Mouse (Mus musculus): ENCODE data around the gene Alg9. TPM values are rescaled to one million over a fixed set of nuclear protein-coding genes. Genes with fewer than 3 reads are reported as not detected.

The Alg9 gene
- polyA plus RNA-seq, 1 experiment from 2014 or later = 53.5 TPM

DNA sequence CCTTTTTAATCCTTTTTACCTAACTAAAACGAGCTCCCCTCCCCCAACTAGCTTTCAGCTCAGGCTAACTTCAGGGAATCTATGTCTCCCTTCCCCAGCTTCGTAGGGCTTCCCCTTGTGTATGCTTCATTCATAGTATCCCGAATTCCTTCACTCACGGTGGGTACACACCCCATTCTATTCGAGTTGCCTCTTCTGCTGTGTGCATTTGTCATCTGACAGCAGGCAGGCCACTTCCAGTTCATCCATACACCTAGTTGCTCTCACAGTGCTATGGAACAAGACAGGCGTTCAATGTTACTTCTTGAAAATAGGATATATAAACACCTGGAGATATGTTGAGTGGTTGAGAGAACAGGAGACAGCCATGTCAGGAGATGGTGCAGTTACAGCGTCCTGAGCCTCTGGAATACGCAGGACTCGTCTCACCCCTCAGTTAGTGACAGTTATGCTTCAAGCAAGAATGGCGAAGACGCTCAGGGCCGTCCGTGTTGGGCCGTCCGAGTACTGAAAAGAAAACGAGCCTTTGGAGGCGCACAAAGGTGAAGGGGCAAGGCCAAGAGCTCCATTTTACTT lies 7.2 kb upstream of the Alg9 start:
- Histone ChIP-seq H3K4me3 (replicated peaks) (peak overlapping the region; percentile 72), H3K4me2 (replicated peaks) (peak overlapping the region; percentile 85), H3K27me3 (no peaks in the 10 kb centered on the region), H3K27ac (peak overlapping the region; percentile 84), H3K4me1 (replicated peaks) (peaks cover 23% of the 10 kb centered on the region), H3K9ac (replicated peaks) (peak overlapping the region; percentile 76), H3K9me3 (no peaks in the 10 kb centered on the region), H3K36me3 (peaks cover 11% of the 10 kb centered on the region)
- ATAC-seq = no peak; the same call in none of the 2 replicates
- WGBS = 6% methylated on average over 17 of the region's 17 CpGs

DNA sequence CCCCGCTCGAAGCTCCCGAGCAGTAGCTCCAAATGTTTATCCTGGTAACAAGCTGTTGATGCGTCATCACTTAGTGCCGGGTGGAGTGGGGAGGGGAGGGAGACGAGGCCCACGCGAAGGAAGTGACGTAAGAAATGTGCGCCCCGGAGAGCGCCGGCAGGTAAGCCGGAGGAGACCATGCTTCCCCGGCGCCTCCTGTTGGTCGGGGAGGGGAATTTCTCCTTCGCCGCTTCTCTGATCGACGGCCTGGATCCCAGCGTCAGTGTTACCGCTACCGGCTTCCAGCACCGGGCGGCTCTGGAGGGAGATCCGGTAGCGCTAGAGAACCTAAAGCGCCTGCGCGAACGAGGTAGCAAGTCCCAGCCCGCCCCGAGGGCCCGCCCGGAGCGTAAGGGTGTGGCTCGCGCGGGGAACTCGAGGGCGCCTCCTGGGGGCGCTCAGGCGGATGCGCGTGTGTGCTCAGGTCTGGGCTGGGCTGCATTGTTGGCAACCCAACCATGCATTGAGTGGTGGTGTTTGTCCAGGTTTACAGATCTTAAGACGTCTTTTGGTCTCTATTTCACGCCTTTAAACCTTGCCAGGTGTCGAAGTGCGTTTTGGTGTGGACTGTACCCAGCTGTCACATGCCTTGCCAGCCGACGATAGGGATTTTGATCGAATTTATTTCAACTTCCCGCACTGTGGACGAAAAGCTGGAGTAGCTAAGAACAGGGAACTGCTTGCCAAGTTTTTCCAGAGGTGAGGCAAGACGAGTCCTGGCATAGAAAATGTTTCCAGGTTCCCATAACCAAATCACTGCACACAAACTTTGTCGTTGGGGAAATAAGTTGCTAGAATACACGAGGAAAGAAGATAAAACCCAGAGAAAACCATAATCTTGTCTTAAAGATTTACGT lies 6.5 kb upstream of the Alg9 start, which contains the start of gene Fdxacb1:
Fdxacb1 (plus strand) TSS at position 130 of the 896 bp plus-strand sequence.
- peak within 1 kb of the TSS; percentile 84 for H3K27ac ChIP-seq
- H3K4me2 ChIP-seq (replicated peaks) = peak within 1 kb of the TSS; percentile 85
- H3K9me3 ChIP-seq = no peaks in the 10 kb centered on the region
- 5% methylated on average over 59 of the region's 59 CpGs for WGBS
- peak within 1 kb of the TSS; percentile 76 for H3K9ac ChIP-seq (replicated peaks)
- ATAC-seq = peak; percentile 96
- H3K27me3 ChIP-seq = no peaks in the 10 kb centered on the region
- peak within 1 kb of the TSS; percentile 72 for H3K4me3 ChIP-seq (replicated peaks)
- peaks cover 11% of the 10 kb centered on the region for H3K36me3 ChIP-seq
- H3K4me1 ChIP-seq (replicated peaks) = peaks cover 23% of the 10 kb centered on the region

DNA sequence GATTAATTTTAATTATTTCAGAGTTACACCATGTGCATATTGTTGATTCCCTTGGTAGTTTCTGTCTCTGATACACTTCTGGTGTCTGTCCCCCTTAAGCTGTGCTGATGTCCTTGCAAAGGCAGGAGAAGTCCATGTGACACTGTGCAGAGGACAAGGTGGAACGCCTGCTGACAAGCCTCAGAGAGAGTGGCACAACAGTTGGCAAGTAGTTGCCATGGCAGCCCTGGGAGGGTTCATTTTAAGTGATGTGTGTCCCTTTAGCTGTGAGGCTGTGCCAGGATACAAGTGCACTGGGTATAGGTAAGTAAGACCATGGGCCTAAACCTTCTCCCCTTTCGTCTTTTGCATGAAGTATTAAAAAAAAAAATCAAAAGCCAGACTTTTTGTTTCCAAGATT lies 4.8 kb upstream of the Alg9 start:
- ATAC-seq = no peak
- Histone ChIP-seq H3K9me3 (no peaks in the 10 kb centered on the region), H3K36me3 (peaks cover 10% of the 10 kb centered on the region), H3K9ac (replicated peaks) (no peak overlapping the region), H3K27ac (no peak overlapping the region), H3K27me3 (no peaks in the 10 kb centered on the region), H3K4me2 (replicated peaks) (no peak overlapping the region), H3K4me3 (replicated peaks) (no peak overlapping the region), H3K4me1 (replicated peaks) (peaks cover 33% of the 10 kb centered on the region)
- WGBS = 80% methylated on average over 2 of the region's 2 CpGs

DNA sequence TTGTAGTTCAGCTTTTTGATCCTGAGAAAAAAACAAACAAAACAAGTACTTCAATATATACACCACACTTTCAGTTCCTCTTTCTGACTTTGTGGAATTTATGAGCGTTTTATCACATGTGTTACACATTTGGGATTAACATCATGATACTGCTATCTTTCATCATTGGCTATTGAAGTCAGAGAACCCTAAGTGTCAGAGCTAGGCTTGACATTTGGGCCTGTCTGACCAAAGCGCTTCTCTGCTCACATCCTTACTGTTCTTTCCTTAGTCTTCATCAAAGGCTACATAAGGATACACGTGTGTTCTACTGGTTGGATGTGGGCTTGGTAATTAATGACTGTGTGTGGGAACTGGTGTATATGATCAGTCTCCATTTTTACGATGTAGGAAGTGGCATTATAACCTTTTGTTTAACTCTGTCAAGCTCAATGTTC lies 775 bp upstream of the Alg9 start:
- Histone ChIP-seq H3K4me1 (replicated peaks) (peaks cover 29% of the 10 kb centered on the region), H3K9me3 (no peaks in the 10 kb centered on the region), H3K4me3 (replicated peaks) (peak overlapping the region; percentile 90), H3K9ac (replicated peaks) (peak overlapping the region; percentile 86), H3K27ac (peak overlapping the region; percentile 91), H3K27me3 (no peaks in the 10 kb centered on the region), H3K4me2 (replicated peaks) (peak overlapping the region; percentile 89), H3K36me3 (peaks cover 13% of the 10 kb centered on the region)
- no peak for ATAC-seq
- 77% methylated on average over 4 of the region's 4 CpGs for WGBS

DNA sequence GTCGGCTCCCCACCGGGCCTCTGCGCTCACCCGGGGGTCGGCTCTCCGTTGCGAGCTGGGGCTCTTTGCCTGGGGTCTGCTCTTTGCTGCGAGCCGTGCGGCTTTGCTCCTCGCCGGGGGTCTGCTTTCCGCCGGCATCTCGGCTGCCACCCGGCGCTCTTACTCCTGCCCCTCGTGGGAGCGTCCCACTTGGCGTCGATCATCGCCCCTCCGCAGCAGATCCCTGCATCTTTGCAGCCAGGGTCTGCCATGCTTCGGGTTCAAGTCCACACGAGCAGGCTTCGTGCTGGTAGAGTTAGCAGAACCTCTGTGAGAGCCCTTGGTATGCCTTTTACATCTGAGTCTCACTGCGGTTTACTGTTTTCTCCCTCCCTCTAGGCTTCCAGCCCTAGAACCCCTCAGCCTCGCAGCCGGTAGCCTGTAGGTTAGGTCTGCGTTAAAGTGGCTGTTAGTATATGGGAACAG lies 875 bp downstream of the Alg9 start:
- under 1% methylated on average over 29 of the region's 30 CpGs for WGBS
- peak overlapping the region; percentile 91 for H3K27ac ChIP-seq
- H3K4me2 ChIP-seq (replicated peaks) = peak overlapping the region; percentile 89
- H3K9ac ChIP-seq (replicated peaks) = peak overlapping the region; percentile 86
- peaks cover 29% of the 10 kb centered on the region for H3K36me3 ChIP-seq
- H3K4me1 ChIP-seq (replicated peaks) = peaks cover 20% of the 10 kb centered on the region
- peak overlapping the region; percentile 90 for H3K4me3 ChIP-seq (replicated peaks)
- ATAC-seq = no peak; the same call in none of the 2 replicates
- H3K27me3 ChIP-seq = no peaks in the 10 kb centered on the region
- H3K9me3 ChIP-seq = no peaks in the 10 kb centered on the region

DNA sequence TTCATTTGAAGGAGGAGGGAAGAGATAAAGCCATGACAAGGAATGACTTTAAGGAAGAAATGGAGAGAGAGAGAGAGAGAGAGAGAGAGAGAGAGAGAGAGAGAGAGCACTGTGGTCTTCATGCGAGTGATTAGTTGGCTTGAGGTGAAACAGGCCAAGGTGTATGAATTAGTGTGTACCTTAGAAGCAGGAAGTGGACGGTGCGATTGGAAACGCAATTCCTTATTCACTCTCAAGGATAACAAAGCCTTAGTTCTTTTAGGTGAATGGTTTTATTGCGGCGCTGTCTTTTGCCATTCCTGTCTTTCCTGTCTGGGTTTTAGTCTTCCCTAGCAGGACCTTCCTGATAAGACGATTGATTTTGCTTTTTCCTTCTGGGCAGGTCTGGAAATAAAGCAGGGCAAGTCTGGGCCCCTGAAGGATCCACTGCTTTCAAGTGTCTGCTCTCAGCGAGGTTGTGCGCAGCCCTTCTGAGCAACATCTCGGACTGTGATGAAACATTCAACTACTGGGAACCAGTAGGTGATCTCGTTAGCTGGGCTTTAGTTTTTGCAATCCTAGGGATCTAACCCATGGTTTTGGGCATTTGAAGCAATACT lies 1.4 kb downstream of the Alg9 start:
- H3K27me3 ChIP-seq = no peaks in the 10 kb centered on the region
- no peak overlapping the region for H3K27ac ChIP-seq
- peak overlapping the region; percentile 86 for H3K9ac ChIP-seq (replicated peaks)
- peak overlapping the region; percentile 90 for H3K4me3 ChIP-seq (replicated peaks)
- WGBS = 69% methylated on average over 11 of the region's 11 CpGs
- H3K36me3 ChIP-seq = peaks cover 34% of the 10 kb centered on the region
- no peak for ATAC-seq
- H3K4me2 ChIP-seq (replicated peaks) = peak overlapping the region; percentile 89
- peaks cover 20% of the 10 kb centered on the region for H3K4me1 ChIP-seq (replicated peaks)
- no peaks in the 10 kb centered on the region for H3K9me3 ChIP-seq

DNA sequence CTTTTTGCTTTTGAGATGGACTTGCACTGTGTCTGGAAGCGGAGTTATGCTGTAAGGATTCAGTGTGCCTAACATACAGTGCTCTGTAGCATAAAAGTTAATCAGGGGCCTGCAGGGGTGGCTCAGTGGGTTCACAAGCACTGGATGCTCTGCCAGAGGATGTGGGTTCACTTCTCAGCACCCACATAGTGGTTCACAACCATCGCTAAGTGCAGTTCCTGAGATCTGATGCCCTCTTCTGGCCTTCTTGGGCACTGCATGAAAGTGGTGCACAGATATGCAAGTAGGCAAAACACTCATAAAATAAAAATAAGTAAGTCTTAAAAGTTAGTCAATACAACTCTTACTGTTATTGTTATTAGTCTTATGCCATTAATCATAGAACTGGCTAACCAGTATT lies 7.3 kb downstream of the Alg9 start:
- no peaks in the 10 kb centered on the region for H3K4me1 ChIP-seq (replicated peaks)
- no peak overlapping the region for H3K9ac ChIP-seq (replicated peaks)
- WGBS = 64% methylated on average over 2 of the region's 2 CpGs
- H3K4me3 ChIP-seq (replicated peaks) = no peak overlapping the region
- no peak for ATAC-seq
- H3K27me3 ChIP-seq = no peaks in the 10 kb centered on the region
- no peaks in the 10 kb centered on the region for H3K9me3 ChIP-seq
- H3K4me2 ChIP-seq (replicated peaks) = no peak overlapping the region
- H3K27ac ChIP-seq = no peak overlapping the region
- H3K36me3 ChIP-seq = peaks cover 80% of the 10 kb centered on the region

DNA sequence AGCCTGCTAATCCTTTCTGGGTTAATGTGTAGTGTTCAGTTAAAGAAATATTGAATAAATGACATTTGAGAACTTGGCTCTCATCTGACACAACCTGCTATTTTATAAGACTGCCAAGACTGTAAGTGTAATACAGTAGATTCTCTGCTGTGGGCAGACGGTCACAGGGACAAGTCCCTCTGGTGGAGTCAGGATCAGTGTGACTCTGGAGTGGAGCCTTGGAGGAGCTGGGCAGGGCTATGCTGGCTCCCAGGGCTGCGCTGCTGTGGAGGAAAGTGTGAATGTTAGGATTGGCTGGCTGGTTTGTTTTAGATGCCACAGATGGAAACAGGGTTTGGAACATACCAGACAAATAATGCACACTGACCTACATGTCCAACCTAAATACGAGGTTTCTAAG lies 20.4 kb downstream of the Alg9 start:
- H3K36me3 ChIP-seq = peaks cover 63% of the 10 kb centered on the region
- ATAC-seq = no peak
- no peak overlapping the region for H3K27ac ChIP-seq
- no peaks in the 10 kb centered on the region for H3K9me3 ChIP-seq
- H3K27me3 ChIP-seq = no peaks in the 10 kb centered on the region
- no peak overlapping the region for H3K4me2 ChIP-seq (replicated peaks)
- WGBS = 92% methylated on average over 3 of the region's 3 CpGs
- H3K4me3 ChIP-seq (replicated peaks) = no peak overlapping the region
- no peak overlapping the region for H3K9ac ChIP-seq (replicated peaks)
- H3K4me1 ChIP-seq (replicated peaks) = no peaks in the 10 kb centered on the region

DNA sequence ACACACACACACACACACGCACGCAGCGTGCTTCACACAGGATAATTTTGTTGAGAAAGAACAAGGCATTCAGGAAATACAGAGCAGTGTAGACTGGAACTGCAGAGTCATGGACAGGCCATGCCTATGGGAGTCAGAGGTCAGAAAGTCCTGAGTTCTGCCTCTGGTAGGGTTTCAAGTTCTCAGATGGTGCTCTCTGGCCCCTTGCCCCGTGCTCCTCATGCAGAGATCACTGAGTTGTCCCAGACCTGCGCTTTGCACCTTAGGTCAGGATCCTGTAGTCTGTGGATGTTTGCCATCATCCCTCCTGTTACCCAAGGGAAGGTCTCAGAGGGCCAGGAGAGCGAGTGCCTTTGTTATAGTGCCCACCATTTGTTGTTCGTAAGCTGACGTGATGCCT lies 22.0 kb downstream of the Alg9 start:
- Histone ChIP-seq H3K4me3 (replicated peaks) (no peak overlapping the region), H3K4me2 (replicated peaks) (no peak overlapping the region), H3K9ac (replicated peaks) (no peak overlapping the region), H3K27me3 (no peaks in the 10 kb centered on the region), H3K27ac (no peak overlapping the region), H3K9me3 (no peaks in the 10 kb centered on the region), H3K4me1 (replicated peaks) (no peaks in the 10 kb centered on the region), H3K36me3 (peaks cover 65% of the 10 kb centered on the region)
- 92% methylated on average over 8 of the region's 8 CpGs for WGBS
- no peak for ATAC-seq

DNA sequence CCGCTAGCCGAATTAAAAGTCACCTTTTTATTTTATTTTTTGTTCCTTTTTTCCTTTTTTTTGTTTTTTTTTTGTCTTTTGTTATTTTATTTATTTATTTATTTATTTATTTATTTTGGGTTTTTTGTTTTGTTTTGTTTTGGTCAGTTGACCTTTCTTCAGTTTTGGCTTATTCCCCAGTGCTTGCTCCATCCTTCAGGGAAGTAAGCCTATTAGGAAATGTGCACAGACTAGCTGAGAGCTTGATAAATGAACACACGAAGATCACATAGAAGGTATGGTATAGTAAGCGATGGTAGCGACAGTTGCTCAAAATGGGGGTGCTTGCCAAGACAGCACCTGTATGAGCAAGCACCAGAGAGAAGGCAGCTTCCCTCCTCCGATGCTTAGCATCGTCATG lies 22.8 kb downstream of the Alg9 start:
- Histone ChIP-seq H3K4me3 (replicated peaks) (no peak overlapping the region), H3K9me3 (no peaks in the 10 kb centered on the region), H3K36me3 (peaks cover 65% of the 10 kb centered on the region), H3K27me3 (no peaks in the 10 kb centered on the region), H3K4me2 (replicated peaks) (no peak overlapping the region), H3K27ac (no peak overlapping the region), H3K9ac (replicated peaks) (no peak overlapping the region), H3K4me1 (replicated peaks) (no peaks in the 10 kb centered on the region)
- 92% methylated on average over 7 of the region's 7 CpGs for WGBS
- ATAC-seq = no peak

DNA sequence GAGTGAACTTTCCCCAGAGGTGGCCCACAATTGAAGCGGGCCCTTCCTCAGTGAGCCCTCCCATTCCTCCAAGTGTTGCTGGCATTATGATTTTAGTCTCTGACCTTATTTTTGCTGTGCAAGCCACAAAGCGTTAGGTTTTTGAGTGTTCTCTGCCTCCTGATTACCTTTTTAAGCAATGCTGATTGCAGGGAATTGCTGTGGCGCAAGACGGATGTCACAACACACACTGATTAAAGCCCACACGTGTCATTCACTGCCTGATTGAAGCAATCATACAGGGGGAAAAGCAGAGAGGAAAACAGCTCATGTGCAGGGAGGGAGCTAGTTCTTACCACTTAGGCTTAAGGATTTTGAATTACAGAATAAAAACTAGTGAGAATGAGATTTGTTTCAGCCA lies 23.5 kb downstream of the Alg9 start:
- no peak for ATAC-seq
- WGBS = 92% methylated on average over 5 of the region's 5 CpGs
- no peaks in the 10 kb centered on the region for H3K4me1 ChIP-seq (replicated peaks)
- no peaks in the 10 kb centered on the region for H3K27me3 ChIP-seq
- H3K4me3 ChIP-seq (replicated peaks) = no peak overlapping the region
- H3K9me3 ChIP-seq = no peaks in the 10 kb centered on the region
- H3K36me3 ChIP-seq = peaks cover 69% of the 10 kb centered on the region
- no peak overlapping the region for H3K4me2 ChIP-seq (replicated peaks)
- no peak overlapping the region for H3K27ac ChIP-seq
- no peak overlapping the region for H3K9ac ChIP-seq (replicated peaks)

DNA sequence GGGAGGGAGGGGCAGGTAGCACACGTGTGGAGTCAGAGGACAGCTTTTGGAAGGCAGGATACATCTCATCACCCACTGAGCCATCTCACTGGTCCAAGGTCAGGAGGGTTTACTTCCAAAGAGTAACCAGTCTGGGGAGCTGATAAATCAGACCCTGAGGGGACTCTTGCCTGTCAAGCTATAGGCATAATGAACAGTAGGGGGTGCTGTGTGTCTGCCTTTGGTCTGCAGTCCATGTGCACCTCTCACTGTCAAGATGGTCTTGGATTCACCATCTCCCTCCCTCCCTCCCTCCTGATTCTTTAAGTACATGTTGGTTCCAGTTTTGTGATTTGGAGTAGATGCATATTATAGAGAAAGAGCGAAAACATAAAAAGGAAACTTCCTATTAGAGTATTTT lies 26.2 kb downstream of the Alg9 start:
- no peak for ATAC-seq
- H3K4me2 ChIP-seq (replicated peaks) = no peak overlapping the region
- WGBS = 69% methylated on average over 2 of the region's 2 CpGs
- H3K36me3 ChIP-seq = peaks cover 77% of the 10 kb centered on the region
- H3K4me3 ChIP-seq (replicated peaks) = no peak overlapping the region
- no peak overlapping the region for H3K9ac ChIP-seq (replicated peaks)
- no peaks in the 10 kb centered on the region for H3K4me1 ChIP-seq (replicated peaks)
- H3K27ac ChIP-seq = no peak overlapping the region
- H3K27me3 ChIP-seq = no peaks in the 10 kb centered on the region
- H3K9me3 ChIP-seq = no peaks in the 10 kb centered on the region

Measured in midbrain, embryonic 13.5 days (tissue).